Mouse (Mus musculus) brain, adult 10 weeks (tissue): ENCODE data around the gene C130050O18Rik. TPM values are rescaled to one million over a fixed set of nuclear protein-coding genes. Genes with fewer than 3 reads are reported as not detected.

Experiments used
- polyA plus RNA-seq: library from polyadenylated mRNA; stranded (reverse); fragments of 350-450 nt; fragmentation: Illumina TruSeq; extraction: RNeasy Lipid Tissue Mini Kit (QIAGEN cat#74804); gene quantifications from one replicate; pipeline ENCODE4 v1.2.3, GENCODE M21; 2015; ENCODE audit warnings: low read depth, low replicate concordance

C130050O18Rik gene
- polyA plus RNA-seq = 0.46 TPM

GRCm38 (mm10) chr5:139404801-139405401 lies at the start of gene C130050O18Rik:
Gene C130050O18Rik, plus strand, starts transcription at chr5:139405280.

GRCm38 (mm10) chr5:139377468-139378270 lies 27.4 kb upstream of the C130050O18Rik start, which contains the start of gene Gpr146:
Gene Gpr146, plus strand, starts transcription at chr5:139377697.

GRCm38 (mm10) chr5:139423026-139423865 lies 18.2 kb downstream of the C130050O18Rik start, which contains the start of gene Gper1:
Gene Gper1, plus strand, starts transcription at chr5:139423151.

GRCm38 (mm10) chr5:139460384-139461067 lies 55.4 kb downstream of the C130050O18Rik start, which contains the start of gene 3110082I17Rik:
Gene 3110082I17Rik, minus strand, starts transcription at chr5:139460527.

Other genes with a start within 250 kb of the C130050O18Rik start
- 73.2 TPM for gene Sun1, start 204.6 kb upstream of the C130050O18Rik start, polyA plus RNA-seq
- gene Get4, start 153.0 kb upstream of the C130050O18Rik start, polyA plus RNA-seq = 77.5 TPM
- 200 TPM for gene Adap1, start 79.7 kb upstream of the C130050O18Rik start, polyA plus RNA-seq
- 72.4 TPM for gene Cox19, start 53.9 kb upstream of the C130050O18Rik start, polyA plus RNA-seq
- gene Cyp2w1, start 52.7 kb upstream of the C130050O18Rik start, polyA plus RNA-seq = not detected
- gene Gpr146, start 27.6 kb upstream of the C130050O18Rik start, polyA plus RNA-seq = 12.4 TPM
- 3.6 TPM for gene Gper1, start 17.9 kb downstream of the C130050O18Rik start, polyA plus RNA-seq
- gene 3110082I17Rik, start 55.2 kb downstream of the C130050O18Rik start, polyA plus RNA-seq = 13.5 TPM
- 52.5 TPM for gene Zfand2a, start 79.3 kb downstream of the C130050O18Rik start, polyA plus RNA-seq
- gene Uncx, start 138.2 kb downstream of the C130050O18Rik start, polyA plus RNA-seq = not detected